Mouse (Mus musculus) forebrain, embryonic 12.5 days (tissue): ENCODE results near the gene Prss40. TPM values are rescaled to one million over a fixed set of nuclear protein-coding genes. Genes with fewer than 3 reads are reported as not detected.

Source experiments
- polyA plus RNA-seq: library from polyadenylated mRNA; unstranded; fragments of >200 nt; fragmentation: Nextera tagmentation; extraction: Ambion mirVana; gene quantifications from 2 replicates; pipeline ENCODE4 v1.2.1, GENCODE M21; 2016

Gene Prss40
- polyA plus RNA-seq, 1 experiment from 2014 or later, result not detected

Other genes starting within 250 kb of the Prss40 start
- 68.9 and 69.8 TPM in 2 replicates for gene Ccdc115, start 121.3 kb downstream of the Prss40 start, polyA plus RNA-seq
- 71.8 and 81.3 TPM in 2 replicates for gene Imp4, start 121.1 kb downstream of the Prss40 start, polyA plus RNA-seq
- 3.3 and 5.4 TPM in 2 replicates for gene Ptpn18, start 101.2 kb downstream of the Prss40 start, polyA plus RNA-seq
- not detected in 2 replicates for gene Prss39, start 62.5 kb downstream of the Prss40 start, polyA plus RNA-seq
- not detected in 2 replicates for gene Cfc1, start 25.3 kb downstream of the Prss40 start, polyA plus RNA-seq
- 8.3 and 10.1 TPM in 2 replicates for gene Amer3, start 18.7 kb upstream of the Prss40 start, polyA plus RNA-seq